Mouse (Mus musculus): ENCODE measurements around the gene Ell3. TPM values are rescaled to one million over a fixed set of nuclear protein-coding genes. Genes with fewer than 3 reads are reported as not detected.

Ell3 gene
- total RNA-seq, 1 experiment from 2014 or later = 0.49 TPM

DNA sequence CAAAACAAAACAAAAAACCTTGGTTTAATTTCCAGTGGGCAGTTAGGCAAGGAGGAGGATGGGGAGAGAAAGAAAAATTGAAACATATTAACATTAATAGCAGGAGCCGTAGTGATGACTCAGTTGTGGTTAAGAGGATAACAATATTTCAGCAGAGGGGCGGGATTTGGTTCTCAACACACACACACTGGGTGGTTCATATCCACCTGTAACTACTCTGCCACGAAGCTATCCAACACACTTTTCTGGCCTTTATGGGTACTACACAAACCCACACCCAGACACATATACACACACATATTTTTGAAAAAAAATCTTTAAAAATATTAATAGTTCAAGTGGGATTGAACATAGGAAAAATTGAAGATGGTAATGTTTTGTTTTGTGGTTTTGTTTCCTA lies 2.9 kb upstream of the Ell3 start:
- no peak for DNase-seq

- no peak for DNase-seq
These were observed 2.4 kb upstream of the Ell3 start for GRCm38 (mm10) chr2:121446506-121446905.

GRCm38 (mm10) chr2:121445117-121445516 lies 1.0 kb upstream of the Ell3 start:
- DNase-seq = no peak

GRCm38 (mm10) chr2:121443068-121443349 lies 1.1 kb downstream of the Ell3 start:
- no peak for DNase-seq

DNA sequence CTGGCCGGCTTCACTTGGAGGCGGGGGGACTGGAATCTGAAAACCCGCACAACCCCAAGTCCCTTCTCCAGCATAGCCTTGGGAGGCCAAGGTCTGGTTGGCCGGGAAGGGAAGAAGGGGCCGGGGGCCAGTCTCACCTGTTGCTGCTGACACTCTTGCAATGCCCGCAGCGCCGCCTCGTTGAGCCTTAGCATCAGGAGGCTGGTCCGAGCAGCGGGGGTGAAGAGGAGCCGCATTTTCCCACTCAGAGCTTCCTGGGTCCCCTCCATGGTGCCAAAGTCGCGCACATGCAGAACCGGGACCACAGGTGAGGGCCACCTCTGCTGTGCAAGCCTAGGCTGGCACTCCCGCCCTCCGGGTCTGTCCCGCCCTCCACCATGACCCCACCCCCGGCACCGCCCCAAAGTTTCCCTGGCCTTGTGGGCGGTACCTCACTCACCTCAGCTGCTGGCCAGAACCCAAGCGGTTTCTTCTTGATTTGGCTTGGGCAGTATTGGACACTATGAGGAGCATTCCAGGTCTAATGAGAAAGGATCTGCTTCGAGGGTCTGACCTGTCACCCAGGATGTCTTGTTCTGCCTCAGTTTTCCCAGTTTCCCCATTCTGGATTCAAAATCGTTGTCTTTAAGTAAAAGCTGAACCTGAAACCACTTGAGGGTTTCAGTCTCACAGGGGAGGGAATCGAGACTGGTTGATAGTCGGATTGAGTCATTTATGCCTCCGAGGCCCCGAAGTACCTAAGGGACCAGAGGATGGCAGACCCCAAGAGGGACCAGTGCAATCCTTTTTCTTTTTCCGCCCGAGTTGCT lies 1.6 kb downstream of the Ell3 start:
- DNase-seq = peak; percentile 85

- no peak for DNase-seq
These were observed 2.3 kb downstream of the Ell3 start for GRCm38 (mm10) chr2:121441800-121442199.

GRCm38 (mm10) chr2:121440834-121441605 lies 3.1 kb downstream of the Ell3 start:
- DNase-seq = no peak

DNA sequence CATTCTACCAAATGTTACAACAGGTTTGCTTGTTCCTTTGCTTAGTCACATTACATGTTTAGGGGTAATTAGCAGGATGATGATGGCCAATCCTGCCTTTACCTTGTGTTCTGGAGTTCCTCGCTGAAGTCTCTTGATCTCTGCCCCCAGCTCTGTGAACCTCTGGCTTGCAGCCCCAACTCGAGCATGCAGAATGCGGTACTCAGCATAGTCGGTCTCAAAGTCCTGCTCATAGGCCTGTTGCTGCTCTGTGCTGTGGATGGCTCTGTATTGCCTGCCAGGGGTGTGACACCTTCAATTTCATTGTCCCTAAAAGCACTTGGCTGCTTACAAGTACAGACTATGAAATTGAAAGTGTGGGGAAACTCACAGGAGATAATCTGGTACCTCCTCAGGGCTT lies 4.3 kb downstream of the Ell3 start:
- DNase-seq = no peak

DNA sequence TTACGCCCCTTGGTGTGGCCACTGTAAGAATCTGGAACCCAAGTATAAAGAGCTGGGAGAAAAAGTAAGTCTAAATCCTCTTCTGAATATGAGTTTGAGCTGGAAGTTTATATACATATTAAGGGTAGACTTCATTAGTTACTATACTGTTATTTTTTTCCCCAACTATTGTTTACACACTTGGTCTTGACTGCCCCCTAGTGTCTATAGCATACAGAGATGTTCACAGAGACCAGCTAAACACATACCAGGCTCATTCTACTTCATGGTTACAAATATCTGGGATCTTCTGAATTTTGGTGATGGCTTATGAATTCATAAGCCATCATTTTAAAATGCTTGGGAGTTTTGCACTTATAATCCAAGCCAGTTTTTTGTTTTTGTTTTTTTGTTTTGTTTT lies 9.2 kb downstream of the Ell3 start:
- no peak for DNase-seq

DNA sequence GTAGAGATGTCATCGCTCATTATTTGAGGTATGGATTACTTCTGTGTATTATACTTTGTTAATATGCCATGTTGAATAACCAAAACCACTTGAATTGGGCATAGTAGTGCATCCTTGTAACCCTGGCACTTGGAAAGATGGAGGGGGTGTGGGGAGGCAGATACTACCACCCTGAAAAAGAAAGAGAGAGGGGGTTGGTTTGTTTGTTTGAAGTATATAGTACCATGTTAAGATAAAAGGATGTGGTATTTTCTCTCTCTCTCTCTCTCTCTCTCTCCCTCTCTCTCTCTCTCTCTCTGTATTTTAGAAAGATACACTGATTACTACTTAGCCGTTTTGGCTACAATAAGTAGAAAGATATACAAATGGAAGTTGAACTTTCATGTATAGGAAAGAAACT lies 18.2 kb downstream of the Ell3 start:
- no peak for DNase-seq

GRCm38 (mm10) chr2:121423166-121423565 lies 20.9 kb downstream of the Ell3 start:
- no peak for DNase-seq

DNA sequence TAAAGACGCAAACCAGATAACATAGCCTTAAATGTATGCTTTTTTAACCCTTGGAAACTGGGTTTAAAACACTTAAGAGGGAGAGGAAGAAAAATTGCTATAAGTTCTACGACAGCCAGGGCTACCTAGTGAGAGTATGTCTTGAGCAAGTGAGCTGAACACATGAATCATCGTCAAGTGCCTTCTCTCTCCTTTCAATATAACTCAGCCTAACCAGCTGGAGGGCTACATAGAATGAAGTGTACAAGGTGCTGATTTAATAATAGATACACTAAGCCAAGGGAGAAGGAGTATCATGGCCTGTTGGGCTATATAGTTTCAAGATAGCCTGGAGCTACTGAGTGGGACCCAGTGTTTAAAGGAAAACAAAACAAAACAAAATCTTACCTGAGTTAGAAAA lies 25.6 kb downstream of the Ell3 start:
- DNase-seq = no peak

DNA sequence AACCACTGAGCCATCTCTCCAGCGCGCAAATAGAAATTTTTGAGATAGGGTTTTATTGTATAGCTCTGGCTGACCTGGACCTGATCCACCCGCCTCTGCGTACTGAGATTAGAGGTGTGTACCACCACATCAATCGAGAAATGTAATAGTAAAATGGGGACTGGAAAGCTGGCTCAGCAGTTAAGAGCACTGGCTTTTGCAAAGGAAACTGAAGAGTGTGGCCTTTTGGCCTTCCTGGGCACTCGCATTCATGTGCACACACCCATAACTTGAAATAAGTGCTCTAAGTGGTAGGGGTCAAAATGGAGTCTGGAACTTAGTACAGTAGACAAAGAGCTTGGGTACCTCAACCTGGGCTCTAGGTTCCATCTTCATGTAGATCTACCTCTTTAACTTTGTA lies 27.7 kb downstream of the Ell3 start:
- DNase-seq = no peak

DNA sequence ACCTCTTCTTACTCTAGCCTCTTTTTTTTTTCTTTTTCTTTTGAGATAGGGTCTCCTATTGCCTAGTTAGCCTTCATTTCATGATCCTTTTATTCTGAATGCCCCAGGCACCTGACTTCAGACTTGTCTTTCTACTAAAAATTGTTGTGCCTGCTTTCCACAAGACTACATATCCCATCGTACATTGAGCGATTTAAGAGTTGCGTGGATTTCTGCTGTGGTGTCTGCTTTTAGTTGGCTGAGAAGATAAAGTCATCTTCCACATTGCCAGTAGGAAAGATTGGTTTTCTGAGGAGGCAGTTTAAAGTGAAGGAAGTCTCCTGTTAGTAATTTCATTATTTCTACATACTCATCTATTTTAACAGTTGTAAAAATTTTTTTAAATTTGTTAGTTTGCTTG lies 28.5 kb downstream of the Ell3 start:
- no peak for DNase-seq

GRCm38 (mm10) chr2:121415103-121415502 lies 29.0 kb downstream of the Ell3 start:
- no peak for DNase-seq

GRCm38 (mm10) chr2:121414139-121414685 lies 29.9 kb downstream of the Ell3 start:
- DNase-seq = no peak

- peak; percentile 97 for DNase-seq
These were observed 30.6 kb downstream of the Ell3 start, which contains the start of the genes Pdia3 and Catsper2 for GRCm38 (mm10) chr2:121413387-121414042. Gene Pdia3, plus strand, starts transcription at chr2:121413775. Gene Catsper2, minus strand, starts transcription at chr2:121413792.

DNA sequence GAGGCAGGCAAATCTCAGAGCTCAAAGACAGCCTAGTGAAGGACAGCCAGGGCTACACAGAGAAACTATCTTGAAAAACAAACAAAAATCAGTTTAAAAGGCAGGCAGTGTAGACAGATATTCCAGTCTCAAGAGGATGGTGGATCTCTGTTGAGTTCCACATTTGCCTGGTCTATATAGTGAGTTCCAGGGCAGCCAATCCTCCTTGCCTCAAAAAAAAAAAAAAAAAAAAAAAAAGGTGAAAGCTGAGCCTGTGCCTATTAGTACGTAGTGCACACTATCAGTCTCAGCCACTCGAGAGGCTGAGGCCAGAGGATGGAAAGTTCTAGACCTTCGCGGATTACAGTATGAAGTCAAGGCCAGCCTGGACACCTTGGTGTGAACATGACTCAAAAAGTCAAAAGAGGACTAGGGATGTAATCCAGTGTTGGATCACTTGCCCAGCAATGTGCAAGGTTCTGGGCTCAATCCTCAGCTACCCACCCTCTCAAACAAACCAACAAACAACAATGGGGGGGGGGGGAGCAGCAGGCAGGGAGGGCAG lies 31.2 kb downstream of the Ell3 start:
- DNase-seq = peak; percentile 8

GRCm38 (mm10) chr2:121408160-121408559 lies 35.9 kb downstream of the Ell3 start:
- peak; percentile 51 for DNase-seq

- no peak for DNase-seq
These were observed 40.8 kb downstream of the Ell3 start for GRCm38 (mm10) chr2:121403296-121403695.

- peak; percentile 88 for DNase-seq
These were observed 47.5 kb downstream of the Ell3 start for GRCm38 (mm10) chr2:121396624-121397023.

All from adrenal gland, postnatal 25 days (tissue).